Mouse (Mus musculus): ENCODE data around the gene Lsm4. TPM values are rescaled to one million over a fixed set of nuclear protein-coding genes. Genes with fewer than 3 reads are reported as not detected.

Gene Lsm4
- 247 and 266 TPM in 2 replicates for polyA plus RNA-seq (2021; fragmentation: Nextera tagmentation)
- long read RNA-seq, experiment 1, transcript Lsm4-201 (5 exons, 925 nt) = major isoform, 184 of 189 reads
- long read RNA-seq, experiment 1, partial matches to known transcripts = 3 of 189 reads
- long read RNA-seq, experiment 1, other reads (novel, unspliced or antisense) = 2 of 189 reads
- long read RNA-seq, experiment 2, transcript Lsm4-201 (5 exons, 925 nt) = major isoform, 36 of 45 reads
- long read RNA-seq, experiment 2, partial matches to known transcripts = 2 of 45 reads
- long read RNA-seq, experiment 2, other reads (novel, unspliced or antisense) = 6 of 45 reads

GRCm38 (mm10) chr8:70673079-70673856, at the start of gene Lsm4:
Gene Lsm4, plus strand, starts transcription at chr8:70673248.

GRCm38 (mm10) chr8:70632346-70632892, 40.6 kb upstream of the Lsm4 start, which contains the start of gene Gdf15:
Gene Gdf15, minus strand, starts transcription at chr8:70632456.

GRCm38 (mm10) chr8:70660273-70660725, 12.7 kb upstream of the Lsm4 start, which contains the start of gene Pgpep1:
Gene Pgpep1, minus strand, starts transcription at chr8:70660388.

GRCm38 (mm10) chr8:70698310-70699109, 25.5 kb downstream of the Lsm4 start, which contains the start of gene Jund:
Gene Jund, plus strand, starts transcription at chr8:70698949.

GRCm38 (mm10) chr8:70703287-70703686, 30.2 kb downstream of the Lsm4 start, which contains the start of gene Iqcn:
Gene Iqcn, plus strand, starts transcription at chr8:70703457.

GRCm38 (mm10) chr8:70718297-70718696, 45.2 kb downstream of the Lsm4 start, which contains the start of gene Gm3336:
Gene Gm3336, plus strand, starts transcription at chr8:70718543.

GRCm38 (mm10) chr8:70723486-70724210, 50.6 kb downstream of the Lsm4 start, which contains the start of gene Pde4c:
Gene Pde4c, plus strand, starts transcription at chr8:70723720.

Other genes starting within 250 kb of the Lsm4 start
- gene Crtc1, start 233.7 kb upstream of the Lsm4 start, polyA plus RNA-seq (2021; fragmentation: Nextera tagmentation) = 113 and 155 TPM in 2 replicates
- gene Klhl26, start 196.3 kb upstream of the Lsm4 start, polyA plus RNA-seq (2021; fragmentation: Nextera tagmentation) = 38.9 and 40.2 TPM in 2 replicates
- gene Tmem59l, start 185.9 kb upstream of the Lsm4 start, polyA plus RNA-seq (2021; fragmentation: Nextera tagmentation) = 591 and 736 TPM in 2 replicates
- gene Crlf1, start 180.1 kb upstream of the Lsm4 start, polyA plus RNA-seq (2021; fragmentation: Nextera tagmentation) = 9.9 and 12.1 TPM in 2 replicates
- gene Rex1bd, start 166.5 kb upstream of the Lsm4 start, polyA plus RNA-seq (2021; fragmentation: Nextera tagmentation) = 265 and 282 TPM in 2 replicates
- gene Uba52, start 162.4 kb upstream of the Lsm4 start, polyA plus RNA-seq (2021; fragmentation: Nextera tagmentation) = 5,013 and 5,525 TPM in 2 replicates
- 325 and 337 TPM in 2 replicates for gene Fkbp8, start 145.5 kb upstream of the Lsm4 start, polyA plus RNA-seq (2021; fragmentation: Nextera tagmentation)
- 62.6 and 69.8 TPM in 2 replicates for gene Kxd1, start 145.3 kb upstream of the Lsm4 start, polyA plus RNA-seq (2021; fragmentation: Nextera tagmentation)
- 5.2 and 5.7 TPM in 2 replicates for gene Ell, start 133.8 kb upstream of the Lsm4 start, polyA plus RNA-seq (2021; fragmentation: Nextera tagmentation)
- 35.8 and 42.8 TPM in 2 replicates for gene Isyna1, start 78.9 kb upstream of the Lsm4 start, polyA plus RNA-seq (2021; fragmentation: Nextera tagmentation)
- 134 and 161 TPM in 2 replicates for gene Ssbp4, start 64.4 kb upstream of the Lsm4 start, polyA plus RNA-seq (2021; fragmentation: Nextera tagmentation)
- 0.85 and 1.1 TPM in 2 replicates for gene Lrrc25, start 57.1 kb upstream of the Lsm4 start, polyA plus RNA-seq (2021; fragmentation: Nextera tagmentation)
- 0.84 TPM in 1 of 2 replicates, not detected in the other for gene Gdf15, start 40.8 kb upstream of the Lsm4 start, polyA plus RNA-seq (2021; fragmentation: Nextera tagmentation)
- gene Pgpep1, start 12.9 kb upstream of the Lsm4 start, polyA plus RNA-seq (2021; fragmentation: Nextera tagmentation) = 16.0 and 19.4 TPM in 2 replicates
- gene Jund, start 25.7 kb downstream of the Lsm4 start, polyA plus RNA-seq (2021; fragmentation: Nextera tagmentation) = 6.2 and 8.7 TPM in 2 replicates
- 0.05 TPM in 1 of 2 replicates, not detected in the other for gene Iqcn, start 30.2 kb downstream of the Lsm4 start, polyA plus RNA-seq (2021; fragmentation: Nextera tagmentation)
- gene Gm3336, start 45.3 kb downstream of the Lsm4 start, polyA plus RNA-seq (2021; fragmentation: Nextera tagmentation) = not detected in 2 replicates
- 0.05 and 0.30 TPM in 2 replicates for gene Pde4c, start 50.5 kb downstream of the Lsm4 start, polyA plus RNA-seq (2021; fragmentation: Nextera tagmentation)
- gene Rab3a, start 81.4 kb downstream of the Lsm4 start, polyA plus RNA-seq (2021; fragmentation: Nextera tagmentation) = 868 and 977 TPM in 2 replicates
- gene Mpv17l2, start 87.7 kb downstream of the Lsm4 start, polyA plus RNA-seq (2021; fragmentation: Nextera tagmentation) = 115 and 124 TPM in 2 replicates
- gene Pik3r2, start 103.5 kb downstream of the Lsm4 start, polyA plus RNA-seq (2021; fragmentation: Nextera tagmentation) = 97.6 and 107 TPM in 2 replicates
- gene Mast3, start 131.8 kb downstream of the Lsm4 start, polyA plus RNA-seq (2021; fragmentation: Nextera tagmentation) = 109 and 146 TPM in 2 replicates
- 0.10 and 0.21 TPM in 2 replicates for gene Il12rb1, start 135.2 kb downstream of the Lsm4 start, polyA plus RNA-seq (2021; fragmentation: Nextera tagmentation)
- gene Arrdc2, start 166.5 kb downstream of the Lsm4 start, polyA plus RNA-seq (2021; fragmentation: Nextera tagmentation) = 8.8 and 12.2 TPM in 2 replicates
- 8.6 and 9.3 TPM in 2 replicates for gene Kcnn1, start 190.0 kb downstream of the Lsm4 start, polyA plus RNA-seq (2021; fragmentation: Nextera tagmentation)
- gene Ccdc124, start 200.7 kb downstream of the Lsm4 start, polyA plus RNA-seq (2021; fragmentation: Nextera tagmentation) = 128 and 139 TPM in 2 replicates
- gene Slc5a5, start 219.5 kb downstream of the Lsm4 start, polyA plus RNA-seq (2021; fragmentation: Nextera tagmentation) = 18.6 and 19.7 TPM in 2 replicates
- 2,904 and 3,318 TPM in 2 replicates for gene Rpl18a, start 224.2 kb downstream of the Lsm4 start, polyA plus RNA-seq (2021; fragmentation: Nextera tagmentation)
- 29.0 and 30.2 TPM in 2 replicates for gene Map1s, start 232.7 kb downstream of the Lsm4 start, polyA plus RNA-seq (2021; fragmentation: Nextera tagmentation)

Data from layer of hippocampus, adult 6 months (tissue).